Mouse (Mus musculus): ENCODE measurements around the gene Bnc1.

Gene Bnc1

GRCm38 (mm10) chr7:81973939-81974338 lies 18.2 kb downstream of the Bnc1 start:
- no peak for DNase-seq

- DNase-seq = no peak
These were observed 18.8 kb downstream of the Bnc1 start for GRCm38 (mm10) chr7:81973339-81973738.

GRCm38 (mm10) chr7:81968975-81969374 lies 23.1 kb downstream of the Bnc1 start:
- DNase-seq = no peak

GRCm38 (mm10) chr7:81968451-81968850 lies 23.6 kb downstream of the Bnc1 start:
- DNase-seq = no peak

GRCm38 (mm10) chr7:81966195-81966594 lies 25.9 kb downstream of the Bnc1 start:
- DNase-seq = no peak

GRCm38 (mm10) chr7:81959704-81960103 lies 32.4 kb downstream of the Bnc1 start:
- DNase-seq = no peak

- DNase-seq = no peak
These were observed 37.8 kb downstream of the Bnc1 start for GRCm38 (mm10) chr7:81954208-81954846.

- DNase-seq = no peak
These were observed 41.6 kb downstream of the Bnc1 start for GRCm38 (mm10) chr7:81950499-81950898.

- no peak for DNase-seq
These were observed 46.7 kb downstream of the Bnc1 start for GRCm38 (mm10) chr7:81945398-81945797.

- DNase-seq = no peak
These were observed 57.3 kb downstream of the Bnc1 start for GRCm38 (mm10) chr7:81934806-81935205.

- DNase-seq = peak; percentile 86
These were observed 57.8 kb downstream of the Bnc1 start, which contains the start of gene Hdgfl3 for GRCm38 (mm10) chr7:81934267-81934745. Gene Hdgfl3, minus strand, starts transcription at chr7:81934473.

- peak; percentile 63 for DNase-seq
These were observed 58.4 kb downstream of the Bnc1 start for GRCm38 (mm10) chr7:81933601-81934266.

- peak; percentile 30 for DNase-seq
These were observed 59.0 kb downstream of the Bnc1 start for GRCm38 (mm10) chr7:81933061-81933600.

GRCm38 (mm10) chr7:81932521-81933045 lies 59.5 kb downstream of the Bnc1 start:
- no peak for DNase-seq

GRCm38 (mm10) chr7:81928998-81929397 lies 63.1 kb downstream of the Bnc1 start:
- no peak for DNase-seq

GRCm38 (mm10) chr7:81921379-81921952 lies 70.6 kb downstream of the Bnc1 start:
- DNase-seq = no peak

- DNase-seq = no peak
These were observed 71.8 kb downstream of the Bnc1 start for GRCm38 (mm10) chr7:81920314-81920713.

GRCm38 (mm10) chr7:81918316-81918715 lies 73.8 kb downstream of the Bnc1 start:
- DNase-seq = peak; percentile 13
